Mouse (Mus musculus): ENCODE measurements around the gene Tmem102. TPM values are rescaled to one million over a fixed set of nuclear protein-coding genes. Genes with fewer than 3 reads are reported as not detected.

Tmem102 gene
- polyA plus RNA-seq, 1 experiment = 0.28 TPM

DNA sequence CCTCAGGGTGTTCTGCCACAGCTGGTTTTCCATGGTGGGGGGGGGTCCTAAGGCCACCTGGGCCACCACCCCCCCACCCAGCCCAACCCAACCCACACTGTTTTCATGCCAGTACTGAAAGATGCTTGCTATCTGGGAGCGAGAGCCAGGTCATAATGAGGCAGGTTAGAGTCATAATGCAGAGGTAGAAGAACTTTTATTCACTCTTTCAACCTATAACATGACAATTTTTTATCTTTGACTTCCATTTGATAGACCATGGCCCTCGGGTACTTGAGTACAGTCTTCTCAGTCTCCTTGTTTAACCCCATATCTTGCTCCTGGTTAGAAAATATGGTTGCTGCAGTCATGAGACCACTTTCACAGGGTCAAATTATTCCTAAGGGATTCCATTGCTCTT lies 12.9 kb upstream of the Tmem102 start, which contains the start of gene Spem2:
TSS of gene Spem2 (minus strand) at position 101 of the 400 bp plus-strand sequence.
- WGBS = 71% methylated on average over 2 of the region's 2 CpGs
- H3K27ac ChIP-seq (ENCODE audit: insufficient read depth, low read length) = no peak within 1 kb of the TSS
- no peak for DNase-seq
- H3K4me1 ChIP-seq (ENCODE audit: control insufficient read depth, insufficient read depth, low read length) = peaks cover 3% of the 10 kb centered on the region; the same call in 1 of the 2 replicates
- no peak within 1 kb of the TSS for H3K4me3 ChIP-seq (replicated peaks; ENCODE audit: insufficient read depth, low read depth, low read length)
- no peak for TF ChIP-seq CTCF (IDR thresholded peaks at IDR 0.05; ENCODE audit: borderline replicate concordance, insufficient read depth, low read depth, low read length)
- no peak for TF ChIP-seq POLR2A (IDR thresholded peaks at IDR 0.05; ENCODE audit: borderline replicate concordance, insufficient read depth, low read length)
- no peaks in the 10 kb centered on the region for H3K27me3 ChIP-seq (ENCODE audit: control insufficient read depth, insufficient read depth, low read length)

DNA sequence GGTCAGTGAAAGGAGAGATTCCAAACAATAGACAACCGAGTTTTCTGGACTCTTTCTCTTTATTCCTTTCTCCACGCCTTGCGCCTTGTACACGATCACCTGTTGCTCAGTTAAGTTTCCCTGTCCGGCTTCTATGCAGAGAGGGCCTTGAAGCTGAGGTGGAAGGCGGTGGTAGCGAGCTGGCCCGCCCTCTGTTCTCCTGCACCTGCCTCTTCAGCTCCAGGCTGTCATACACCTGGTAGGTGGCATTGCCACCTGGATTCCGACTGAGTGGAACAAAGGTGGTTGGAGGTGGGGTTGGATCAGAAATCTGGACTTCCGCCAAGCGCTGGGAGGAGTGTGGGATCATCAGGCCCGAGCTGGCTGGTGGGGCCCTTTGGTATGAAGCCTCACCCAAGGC lies 11.1 kb upstream of the Tmem102 start:
- Histone ChIP-seq H3K4me1 (ENCODE audit: control insufficient read depth, insufficient read depth, low read length) (no peaks in the 10 kb centered on the region), H3K4me3 (replicated peaks; ENCODE audit: insufficient read depth, low read depth, low read length) (no peak overlapping the region), H3K27me3 (ENCODE audit: control insufficient read depth, insufficient read depth, low read length) (no peaks in the 10 kb centered on the region), H3K27ac (ENCODE audit: insufficient read depth, low read length) (no peak overlapping the region)
- 89% methylated on average over 12 of the region's 12 CpGs for WGBS
- DNase-seq = no peak
- TF ChIP-seq CTCF (IDR thresholded peaks at IDR 0.05; ENCODE audit: borderline replicate concordance, insufficient read depth, low read depth, low read length) (no peak), POLR2A (IDR thresholded peaks at IDR 0.05; ENCODE audit: borderline replicate concordance, insufficient read depth, low read length) (no peak)

DNA sequence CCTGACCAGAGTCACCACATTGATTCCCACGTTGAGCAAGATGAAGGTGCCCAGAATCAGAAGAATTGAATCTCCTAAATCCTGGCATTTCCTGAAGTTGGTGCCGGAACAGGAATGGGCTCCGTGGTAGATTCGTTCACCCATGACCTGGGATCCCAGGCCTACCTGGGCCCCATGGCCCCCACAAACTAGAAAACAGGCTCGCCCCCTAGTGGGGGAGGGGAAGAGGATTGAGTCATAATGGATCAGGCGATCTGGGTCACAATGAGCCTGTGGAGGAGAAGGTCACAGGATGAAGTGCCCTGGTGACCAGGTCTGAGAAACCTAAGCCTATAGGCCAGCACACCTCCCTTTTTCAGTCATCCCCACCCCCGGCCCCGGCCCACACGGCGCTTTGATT lies 9.7 kb upstream of the Tmem102 start, which contains the start of gene Gm39566:
TSS of gene Gm39566 (minus strand) at position 144 of the 400 bp plus-strand sequence.
- 63% methylated on average over 10 of the region's 10 CpGs for WGBS
- H3K27me3 ChIP-seq (ENCODE audit: control insufficient read depth, insufficient read depth, low read length) = no peaks in the 10 kb centered on the region
- TF ChIP-seq CTCF (IDR thresholded peaks at IDR 0.05; ENCODE audit: borderline replicate concordance, insufficient read depth, low read depth, low read length) = no peak
- TF ChIP-seq POLR2A (IDR thresholded peaks at IDR 0.05; ENCODE audit: borderline replicate concordance, insufficient read depth, low read length) = no peak
- H3K4me3 ChIP-seq (replicated peaks; ENCODE audit: insufficient read depth, low read depth, low read length) = no peak within 1 kb of the TSS
- H3K4me1 ChIP-seq (ENCODE audit: control insufficient read depth, insufficient read depth, low read length) = no peaks in the 10 kb centered on the region
- no peak within 1 kb of the TSS for H3K27ac ChIP-seq (ENCODE audit: insufficient read depth, low read length)
- DNase-seq = no peak

DNA sequence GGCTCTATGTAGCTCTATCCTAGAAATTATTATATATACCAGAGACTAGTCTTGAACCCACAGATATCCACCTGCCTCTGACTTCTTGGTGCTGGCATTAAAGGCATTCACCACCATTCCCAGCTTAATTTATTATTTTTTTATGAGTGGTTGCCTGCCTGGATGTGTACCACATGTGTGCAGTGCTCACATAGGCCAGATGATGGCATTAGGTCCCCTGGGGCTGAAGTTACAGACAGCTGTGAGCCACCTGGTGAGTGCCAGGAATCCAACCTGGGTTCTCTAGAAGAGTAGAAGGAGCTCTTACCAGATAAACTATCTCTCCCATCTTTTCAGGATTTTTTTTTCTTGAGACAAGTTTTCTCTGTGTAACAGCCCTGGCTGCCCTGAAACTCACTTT lies 4.9 kb upstream of the Tmem102 start:
- DNase-seq = no peak
- TF ChIP-seq POLR2A (IDR thresholded peaks at IDR 0.05; ENCODE audit: borderline replicate concordance, insufficient read depth, low read length) (no peak), CTCF (IDR thresholded peaks at IDR 0.05; ENCODE audit: borderline replicate concordance, insufficient read depth, low read depth, low read length) (no peak)
- no peaks in the 10 kb centered on the region for H3K27me3 ChIP-seq (ENCODE audit: control insufficient read depth, insufficient read depth, low read length)
- H3K27ac ChIP-seq (ENCODE audit: insufficient read depth, low read length) = no peak overlapping the region
- H3K4me3 ChIP-seq (replicated peaks; ENCODE audit: insufficient read depth, low read depth, low read length) = no peak overlapping the region
- H3K4me1 ChIP-seq (ENCODE audit: control insufficient read depth, insufficient read depth, low read length) = no peaks in the 10 kb centered on the region

DNA sequence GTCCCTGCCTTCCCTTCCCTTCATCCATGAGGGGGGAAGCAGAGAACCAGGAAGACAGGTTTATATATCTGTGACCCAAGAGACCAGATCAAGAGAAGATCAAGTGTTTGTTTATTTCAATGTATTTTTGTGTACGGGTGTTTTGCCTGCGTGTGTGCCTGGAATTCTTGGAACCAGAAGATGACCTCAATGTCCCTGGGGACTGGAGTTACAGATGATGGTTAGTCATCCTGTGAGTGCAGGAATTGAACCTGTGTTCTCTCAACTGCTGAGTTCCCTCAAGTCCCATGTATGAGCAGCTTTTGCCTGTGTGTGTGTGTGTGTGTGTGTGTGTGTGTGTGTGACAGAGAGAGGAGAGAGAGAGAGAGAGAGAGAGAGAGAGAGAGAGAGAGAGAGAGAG lies 2.2 kb upstream of the Tmem102 start:
- DNase-seq = no peak
- peaks cover 1% of the 10 kb centered on the region; the same call in 1 of the 2 replicates for H3K27me3 ChIP-seq (ENCODE audit: control insufficient read depth, insufficient read depth, low read length)
- WGBS = 70% methylated on average over 2 of the region's 2 CpGs
- TF ChIP-seq POLR2A (IDR thresholded peaks at IDR 0.05; ENCODE audit: borderline replicate concordance, insufficient read depth, low read length) (no peak), CTCF (IDR thresholded peaks at IDR 0.05; ENCODE audit: borderline replicate concordance, insufficient read depth, low read depth, low read length) (no peak)
- no peak overlapping the region for H3K4me3 ChIP-seq (replicated peaks; ENCODE audit: insufficient read depth, low read depth, low read length)
- no peaks in the 10 kb centered on the region for H3K4me1 ChIP-seq (ENCODE audit: control insufficient read depth, insufficient read depth, low read length)
- no peak overlapping the region for H3K27ac ChIP-seq (ENCODE audit: insufficient read depth, low read length)

DNA sequence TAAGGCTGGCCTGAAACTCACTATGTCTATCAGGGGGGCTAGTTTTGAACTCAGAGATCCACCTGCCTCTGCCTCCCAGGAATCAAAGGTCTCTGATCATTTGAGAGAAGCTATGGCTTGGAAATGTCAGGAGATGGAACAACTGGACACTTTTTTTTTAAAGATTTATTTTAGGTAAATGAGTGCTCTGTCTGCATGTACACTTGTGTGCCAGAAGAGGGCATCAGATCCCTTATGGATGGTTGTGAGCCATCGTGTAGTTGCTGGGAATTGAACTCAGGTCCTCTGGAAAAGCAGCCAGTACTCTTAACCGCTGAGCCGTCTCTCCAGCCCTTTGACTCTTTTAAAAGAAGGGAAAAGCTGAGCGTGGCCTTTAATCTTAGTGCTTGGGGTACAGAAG lies 954 bp upstream of the Tmem102 start:
- Histone ChIP-seq H3K4me3 (replicated peaks; ENCODE audit: insufficient read depth, low read depth, low read length) (no peak overlapping the region), H3K27me3 (ENCODE audit: control insufficient read depth, insufficient read depth, low read length) (peaks cover 1% of the 10 kb centered on the region; the same call in 1 of the 2 replicates), H3K27ac (ENCODE audit: insufficient read depth, low read length) (no peak overlapping the region), H3K4me1 (ENCODE audit: control insufficient read depth, insufficient read depth, low read length) (no peaks in the 10 kb centered on the region; the same call in 1 of the 2 replicates)
- no peak for DNase-seq
- TF ChIP-seq POLR2A (IDR thresholded peaks at IDR 0.05; ENCODE audit: borderline replicate concordance, insufficient read depth, low read length) = no peak
- no peak for TF ChIP-seq CTCF (IDR thresholded peaks at IDR 0.05; ENCODE audit: borderline replicate concordance, insufficient read depth, low read depth, low read length)
- WGBS = 85% methylated on average over 4 of the region's 4 CpGs

DNA sequence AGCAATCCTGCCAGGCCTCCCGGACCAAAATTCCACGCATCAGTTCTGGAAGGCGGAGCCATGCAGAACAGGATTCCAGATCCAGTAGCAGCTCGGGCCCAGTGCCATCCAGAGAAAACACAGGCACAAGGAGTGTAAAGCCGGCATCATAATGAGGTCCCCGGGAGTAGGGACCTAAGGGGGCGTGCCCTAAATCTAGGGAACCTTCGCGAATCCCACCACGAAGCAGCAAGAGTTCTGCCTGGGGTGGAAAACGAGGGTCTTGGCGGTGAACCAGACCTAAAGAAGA lies 828 bp downstream of the Tmem102 start:
- DNase-seq = no peak
- H3K4me3 ChIP-seq (replicated peaks; ENCODE audit: insufficient read depth, low read depth, low read length) = no peak overlapping the region
- peaks cover 7% of the 10 kb centered on the region; the same call in 1 of the 2 replicates for H3K4me1 ChIP-seq (ENCODE audit: control insufficient read depth, insufficient read depth, low read length)
- no peak for TF ChIP-seq CTCF (IDR thresholded peaks at IDR 0.05; ENCODE audit: borderline replicate concordance, insufficient read depth, low read depth, low read length)
- TF ChIP-seq POLR2A (IDR thresholded peaks at IDR 0.05; ENCODE audit: borderline replicate concordance, insufficient read depth, low read length) = no peak
- peaks cover 1% of the 10 kb centered on the region; the same call in 1 of the 2 replicates for H3K27me3 ChIP-seq (ENCODE audit: control insufficient read depth, insufficient read depth, low read length)
- H3K27ac ChIP-seq (ENCODE audit: insufficient read depth, low read length) = no peak overlapping the region
- WGBS = 18% methylated on average over 12 of the region's 12 CpGs

DNA sequence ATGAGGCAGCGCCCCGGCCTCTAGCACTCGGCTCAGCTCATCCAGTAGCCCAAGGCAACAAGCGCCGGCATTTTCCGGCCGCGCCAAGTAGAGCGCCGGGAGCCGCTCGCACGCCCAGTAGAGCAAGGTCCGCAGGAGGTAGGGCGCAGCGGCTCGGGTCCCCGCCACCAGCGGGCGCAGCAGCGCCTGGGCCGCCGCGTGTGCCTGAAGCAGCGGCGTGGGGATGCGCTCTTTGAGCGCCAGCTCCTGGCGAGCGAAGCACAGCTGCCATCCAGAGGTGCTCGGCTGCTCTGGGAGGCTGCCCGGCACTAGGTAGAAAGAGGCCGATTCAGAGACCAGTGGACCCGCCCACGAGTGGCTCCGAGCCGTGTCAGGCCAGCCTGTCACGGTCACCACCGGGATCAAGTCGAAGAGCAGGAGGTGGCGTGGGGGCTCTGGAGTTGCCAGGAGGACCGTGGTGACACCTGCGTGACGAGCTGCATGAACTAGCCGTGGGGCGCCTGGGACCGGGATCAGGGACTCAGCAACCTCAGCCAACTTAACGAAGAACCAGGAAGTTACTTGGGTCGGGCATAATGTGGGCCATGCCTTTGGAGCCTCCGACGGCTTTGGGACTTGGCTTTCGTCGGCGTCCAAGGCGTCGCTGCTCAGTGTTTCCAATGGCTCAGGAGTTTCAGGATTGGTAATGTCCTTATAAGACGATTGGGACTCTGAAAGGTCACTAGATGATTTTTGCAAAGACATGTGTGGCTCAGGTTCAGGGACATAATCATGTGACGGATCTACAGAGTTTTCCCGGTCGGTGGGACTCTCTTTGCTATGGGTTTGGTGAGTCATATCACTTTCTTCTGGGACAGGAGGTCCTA lies 1.4 kb downstream of the Tmem102 start:
- H3K27ac ChIP-seq (ENCODE audit: insufficient read depth, low read length) = no peak overlapping the region
- peaks cover 7% of the 10 kb centered on the region; the same call in 1 of the 2 replicates for H3K4me1 ChIP-seq (ENCODE audit: control insufficient read depth, insufficient read depth, low read length)
- peaks cover 1% of the 10 kb centered on the region; the same call in 1 of the 2 replicates for H3K27me3 ChIP-seq (ENCODE audit: control insufficient read depth, insufficient read depth, low read length)
- H3K4me3 ChIP-seq (replicated peaks; ENCODE audit: insufficient read depth, low read depth, low read length) = peak overlapping the region; percentile 38
- DNase-seq = peak; percentile 62 to 69
- WGBS = 2% methylated on average over 60 of the region's 60 CpGs
- TF ChIP-seq POLR2A (IDR thresholded peaks at IDR 0.05; ENCODE audit: borderline replicate concordance, insufficient read depth, low read length) = no peak
- TF ChIP-seq CTCF (IDR thresholded peaks at IDR 0.05; ENCODE audit: borderline replicate concordance, insufficient read depth, low read depth, low read length) = peak; percentile 22; the same call in 1 of the 2 replicates

All from cerebellum, adult 2 months (tissue).